Mouse (Mus musculus): Measurements from ENCODE around the gene Retnlg.

GRCm38 (mm10) chr16:48913206-48913605 lies 40.8 kb downstream of the Retnlg start:
- no peak for TF ChIP-seq CTCF (conservative IDR thresholded peaks at IDR 0.05; ENCODE audit: low read length)
- TF ChIP-seq NANOG (IDR thresholded peaks at IDR 0.05; ENCODE audit: borderline replicate concordance, low read length), result no peak
